Mouse (Mus musculus) embryonic fibroblast, embryonic 13.5 days (primary cell): ENCODE data around the gene Slc2a2.

Experiments
- CTCF ChIP-seq: IDR thresholded peaks from 2 replicates; pipeline ENCODE4 v1.5.1; 2011; ENCODE audit warnings: mild to moderate bottlenecking, control low read depth, low read length, moderate library complexity, borderline replicate concordance; ENCODE audit not compliant: insufficient read depth
- POLR2A ChIP-seq: IDR thresholded peaks from 2 replicates; pipeline ENCODE4 v1.6.1; 2011; ENCODE audit warnings: low read depth, mild to moderate bottlenecking, control low read depth, low read length, moderate library complexity

- no peak for TF ChIP-seq CTCF
- no peak for TF ChIP-seq POLR2A
Observed at GRCm38 (mm10) chr3:28697797-28698196, at the start of gene Slc2a2.
